24 mouse cellular contexts compared by ENCODE assay signal in genomic region chr4:125313252-125313651, GRCm38 (mm10).
DNase-seq lines count a peak whose midpoint lies in the region; ATAC-seq and TF ChIP-seq lines count a peak whose summit lies in the region.
"Had no signal": no experiment of that assay in that cellular context is flagged by ENCODE, and none has a peak within 500 bp of the region (broad histone marks: within the 10 kb centered on the region; RNA-seq: fewer than 3 reads in every experiment).

No protein-coding gene starts in this region.

- intact Hi-C loops in left cerebral cortex, postnatal 4 days (cut with DNase I): no loop called here

- H3K27me3 ChIP-seq in forebrain, embryonic 11.5 days (ENCODE audit: control insufficient read depth, insufficient read depth, low read length): peaks cover 26% of the 10 kb centered on the region
- H3K27me3 ChIP-seq in forebrain, embryonic 10.5 days (ENCODE audit: poor library complexity, severe bottlenecking): peaks cover 97% of the 10 kb centered on the region
- peaks cover 55% of the 10 kb centered on the region for H3K27me3 ChIP-seq in forebrain, embryonic 13.5 days
- H3K27me3 ChIP-seq: liver, embryonic 13.5 days had no signal

- no peak overlapping the region for H3K9ac ChIP-seq in forebrain, embryonic 11.5 days (ENCODE audit: low read length)
- H3K9ac ChIP-seq in ES-E14 (ENCODE audit: insufficient read depth, low read depth, low read length, poor library complexity, severe bottlenecking): no peak overlapping the region
- no peak overlapping the region for H3K9ac ChIP-seq in forebrain, embryonic 13.5 days
- H3K9ac ChIP-seq: heart, embryonic 12.5 days; hindbrain, embryonic 14.5 days; kidney, embryonic 15.5 days; limb, embryonic 13.5 days; liver, embryonic 13.5 days; lung, embryonic 14.5 days had no signal

- no peak overlapping the region for H3K4me2 ChIP-seq in forebrain, embryonic 11.5 days (ENCODE audit: low read depth, low read length, severe bottlenecking)
- H3K4me2 ChIP-seq in forebrain, embryonic 13.5 days: peak overlapping the region; percentile 24; the same call in 1 of the 2 replicates
- H3K4me2 ChIP-seq: heart, embryonic 12.5 days; hindbrain, embryonic 14.5 days; kidney, embryonic 15.5 days; limb, embryonic 13.5 days; liver, embryonic 13.5 days; lung, embryonic 14.5 days had no signal

- no peak overlapping the region for H3K4me3 ChIP-seq in forebrain, embryonic 11.5 days (ENCODE audit: low read depth, low read length)
- no peak overlapping the region for H3K4me3 ChIP-seq in forebrain, embryonic 10.5 days
- H3K4me3 ChIP-seq in ES-E14 (ENCODE audit: insufficient read depth in 1 of 2, low read depth in 1 of 2, low read length in 2 of 2, poor library complexity in 1 of 2, severe bottlenecking in 1 of 2): no peak overlapping the region
- H3K4me3 ChIP-seq in forebrain, embryonic 13.5 days: no peak overlapping the region
- H3K4me3 ChIP-seq: heart, embryonic 12.5 days; kidney, embryonic 15.5 days; limb, embryonic 13.5 days; liver, embryonic 13.5 days had no signal

- in situ Hi-C loops in ES-E14 (cut with MboI; ENCODE audit: low sequenced_read_pairs in 2 of 2, unreplicated experiment in 2 of 2): no loop called here

- peak; percentile 54 for DNase-seq in forebrain, embryonic 11.5 days (ENCODE audit: low spot score)
- DNase-seq in forebrain, embryonic 10.5 days (ENCODE audit: extremely low spot score, low spot score): no peak
- DNase-seq in ES-E14 (ENCODE audit: low read depth, low spot score): peak; percentile 65
- DNase-seq in retina, embryonic 14.5 days (ENCODE audit: low spot score): peak; percentile 19
- no peak for DNase-seq in left cerebral cortex, postnatal 4 days
- DNase-seq: adrenal gland, postnatal 14 days; cerebellum, adult 11-12 months; cerebellum, postnatal 25 days; heart, adult 11 months; heart, postnatal 14 days; kidney, postnatal 4 days; liver, embryonic 13.5 days; lung, embryonic 14.5 days; lung, postnatal 36 days; thymus, adult 2 months had no signal

- peak; percentile 68; the same call in 1 of the 2 replicates for ATAC-seq in forebrain, embryonic 11.5 days (replicated peaks; ENCODE audit: low FRiP score)
- no peak for ATAC-seq in forebrain, embryonic 13.5 days
- ATAC-seq in inflammation-experienced regulatory T-cells, adult 6 months: no peak
- ATAC-seq: CD4-positive, CD25-positive, alpha-beta regulatory T cell, adult 4 months; intestine, postnatal 0 days; midbrain, embryonic 16.5 days had no signal

- H3K9me3 ChIP-seq in forebrain, embryonic 11.5 days (ENCODE audit: control insufficient read depth, low read length): no peaks in the 10 kb centered on the region
- H3K9me3 ChIP-seq in forebrain, embryonic 10.5 days: no peaks in the 10 kb centered on the region
- no peaks in the 10 kb centered on the region for H3K9me3 ChIP-seq in ES-E14 (ENCODE audit: control insufficient read depth, insufficient read depth, low read depth, low read length)
- no peaks in the 10 kb centered on the region for H3K9me3 ChIP-seq in forebrain, embryonic 13.5 days (replicated peaks)
- H3K9me3 ChIP-seq: heart, embryonic 12.5 days; kidney, embryonic 15.5 days; limb, embryonic 13.5 days; liver, embryonic 13.5 days had no signal

- under 1% methylated on average over 11 of the region's 11 CpGs for WGBS in forebrain, embryonic 11.5 days
- WGBS in forebrain, embryonic 10.5 days: 2% methylated on average over 11 of the region's 11 CpGs
- 1% methylated on average over 11 of the region's 11 CpGs for WGBS in forebrain, embryonic 13.5 days

- no peak overlapping the region for H3K27ac ChIP-seq in forebrain, embryonic 11.5 days (ENCODE audit: low read depth, low read length)
- H3K27ac ChIP-seq in forebrain, embryonic 10.5 days: no peak overlapping the region
- no peak overlapping the region for H3K27ac ChIP-seq in ES-E14 (ENCODE audit: insufficient read depth, low read depth, low read length, poor library complexity, severe bottlenecking)
- no peak overlapping the region for H3K27ac ChIP-seq in forebrain, embryonic 13.5 days
- H3K27ac ChIP-seq: hindbrain, embryonic 14.5 days; kidney, embryonic 15.5 days; limb, embryonic 13.5 days; liver, embryonic 13.5 days had no signal

- peaks cover 17% of the 10 kb centered on the region for H3K4me1 ChIP-seq in forebrain, embryonic 11.5 days (replicated peaks; ENCODE audit: control insufficient read depth, insufficient read depth, low read length)
- H3K4me1 ChIP-seq in forebrain, embryonic 10.5 days: peaks cover 44% of the 10 kb centered on the region
- H3K4me1 ChIP-seq in ES-E14 (ENCODE audit: control insufficient read depth in 2 of 2, insufficient read depth in 2 of 2, low read length in 2 of 2, poor library complexity in 1 of 2): peaks cover 3 to 33% of the 10 kb centered on the region in 2 experiments; a peak in 2 of 4 replicates
- H3K4me1 ChIP-seq in forebrain, embryonic 13.5 days: peaks cover 58% of the 10 kb centered on the region
- H3K4me1 ChIP-seq: heart, embryonic 12.5 days; liver, embryonic 13.5 days had no signal

- H3K36me3 ChIP-seq in forebrain, embryonic 11.5 days (ENCODE audit: control insufficient read depth, insufficient read depth, low read length): no peaks in the 10 kb centered on the region
- H3K36me3 ChIP-seq in forebrain, embryonic 10.5 days (replicated peaks): no peaks in the 10 kb centered on the region
- H3K36me3 ChIP-seq in ES-E14 (ENCODE audit: control insufficient read depth, insufficient read depth, low read length, poor library complexity, severe bottlenecking): no peaks in the 10 kb centered on the region
- H3K36me3 ChIP-seq in forebrain, embryonic 13.5 days (ENCODE audit: poor library complexity, severe bottlenecking): no peaks in the 10 kb centered on the region
- H3K36me3 ChIP-seq: heart, embryonic 12.5 days; kidney, embryonic 15.5 days; limb, embryonic 13.5 days; liver, embryonic 13.5 days had no signal

TF ChIP-seq in ES-E14, 5 proteins besides CTCF, POLR2A, EP300 and RAD21:
- TF ChIP-seq ZNF384 (IDR thresholded peaks at IDR 0.05; ENCODE audit: low read depth, low read length) (no peak), CHD2 (IDR thresholded peaks at IDR 0.05; ENCODE audit: low read depth, low read length) (no peak; the same call in 1 of the 2 replicates), HCFC1 (IDR thresholded peaks at IDR 0.05; ENCODE audit: borderline replicate concordance, insufficient read depth, low read length) (no peak), MAFK (IDR thresholded peaks at IDR 0.05; ENCODE audit: insufficient read depth, low read depth, low read length) (no peak), ZC3H11A (IDR thresholded peaks at IDR 0.05; ENCODE audit: borderline replicate concordance, low read depth, low read length) (no peak)
TF ChIP-seq in ES-E14: peak in this region for 0.

Comparison
In these comparisons a context has a peak if more than half of its experiments do, and no peak if none do; other contexts are left out.
1. DNase-seq: peak in forebrain, embryonic 11.5 days (single experiment), ES-E14 (single experiment) and retina, embryonic 14.5 days (single experiment); none in forebrain, embryonic 10.5 days (single experiment) and left cerebral cortex, postnatal 4 days (single experiment).